Mouse (Mus musculus) E14TG2a.4 (cell line): ENCODE measurements at regions not wholly inside any gene's neighbourhood (a gene's known extent, or its start where the extent isn't known, plus 50 kb on each side); places are given as distances from the start of the nearest gene placed in this dataset.

ENCODE experiments used
- CTCF ChIP-seq: conservative IDR thresholded peaks from 2 replicates; pipeline ENCODE4 v1.5.1; 2014; ENCODE audit warnings: low read length
- NANOG ChIP-seq: IDR thresholded peaks from 2 replicates; pipeline ENCODE4 v1.6.1; 2014; ENCODE audit warnings: borderline replicate concordance, low read length, mixed read lengths

DNA sequence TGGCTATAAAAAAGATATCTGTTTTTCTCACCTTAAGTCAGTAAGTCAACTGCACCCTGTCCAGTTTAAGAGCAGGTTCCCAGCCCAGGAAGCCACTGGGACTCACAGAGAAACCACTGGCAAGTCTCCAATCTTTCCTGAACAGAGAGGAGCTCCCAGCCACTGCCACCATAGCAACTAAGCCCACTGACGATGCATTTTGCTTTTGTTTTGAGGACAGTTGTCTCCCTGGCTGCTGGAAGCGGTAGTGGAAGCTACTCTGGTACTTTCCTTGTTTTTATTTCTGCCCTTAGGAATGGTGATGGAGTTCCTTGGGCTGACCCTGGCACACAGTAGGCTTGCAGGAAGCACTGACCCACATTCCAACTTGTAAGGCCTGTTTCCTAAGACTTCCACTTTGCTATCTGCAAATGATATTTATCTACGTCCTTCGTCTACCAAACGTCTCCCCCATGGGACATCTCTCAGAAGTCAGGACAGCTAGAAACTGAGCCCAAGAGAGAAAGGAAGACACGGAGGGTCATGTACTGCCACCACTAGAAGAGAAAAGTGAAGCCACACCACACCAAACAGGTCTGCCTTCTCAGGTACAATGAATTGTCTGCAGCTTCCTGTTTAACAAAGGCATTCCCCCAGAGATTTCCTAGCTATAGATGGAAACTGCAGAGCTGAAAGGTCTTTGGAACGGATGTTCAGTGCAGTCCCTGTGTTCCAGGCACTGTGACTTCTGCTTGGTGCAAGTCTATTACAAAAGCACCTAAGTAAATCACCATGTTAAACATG is 125.7 kb upstream of the Fmo9 start:
- TF ChIP-seq CTCF (no peak), NANOG (no peak)
